Mouse (Mus musculus): Measurements from ENCODE around the gene Chchd4. TPM values are rescaled to one million over a fixed set of nuclear protein-coding genes. Genes with fewer than 3 reads are reported as not detected.

Gene Chchd4
- polyA plus RNA-seq, 1 experiment from 2014 or later: 20.9 TPM

- peaks cover 20% of the 10 kb centered on the region for H3K36me3 ChIP-seq
- no peak overlapping the region for H3K4me2 ChIP-seq (replicated peaks)
- H3K4me1 ChIP-seq: peaks cover 27% of the 10 kb centered on the region
- no peaks in the 10 kb centered on the region for H3K27me3 ChIP-seq
- no peak overlapping the region for H3K4me3 ChIP-seq
- no peak overlapping the region for H3K27ac ChIP-seq
- no peaks in the 10 kb centered on the region for H3K9me3 ChIP-seq (replicated peaks)
- 93% methylated on average over 2 of the region's 2 CpGs for WGBS
- ATAC-seq (ENCODE audit: low FRiP score): no peak
- H3K9ac ChIP-seq: no peak overlapping the region
Measured at GRCm38 (mm10) chr6:91470712-91471111, 2.6 kb downstream of the Chchd4 start.

GRCm38 (mm10) chr6:91467106-91467505, 6.2 kb downstream of the Chchd4 start:
- Histone ChIP-seq H3K9ac (no peak overlapping the region), H3K36me3 (peaks cover 50% of the 10 kb centered on the region), H3K27me3 (no peaks in the 10 kb centered on the region), H3K27ac (no peak overlapping the region), H3K9me3 (replicated peaks) (no peaks in the 10 kb centered on the region), H3K4me1 (peaks cover 6% of the 10 kb centered on the region), H3K4me3 (no peak overlapping the region), H3K4me2 (replicated peaks) (no peak overlapping the region)
- ATAC-seq (ENCODE audit: low FRiP score): no peak
- 81% methylated on average over 1 of the region's 1 CpGs for WGBS

GRCm38 (mm10) chr6:91465756-91466155, 7.6 kb downstream of the Chchd4 start:
- Histone ChIP-seq H3K4me2 (replicated peaks) (no peak overlapping the region), H3K4me3 (no peak overlapping the region), H3K27ac (no peak overlapping the region), H3K9me3 (replicated peaks) (no peaks in the 10 kb centered on the region), H3K4me1 (no peaks in the 10 kb centered on the region), H3K9ac (no peak overlapping the region), H3K27me3 (no peaks in the 10 kb centered on the region), H3K36me3 (peaks cover 50% of the 10 kb centered on the region)
- 93% methylated on average over 2 of the region's 2 CpGs for WGBS
- ATAC-seq (ENCODE audit: low FRiP score): no peak

- H3K27ac ChIP-seq: no peak overlapping the region
- H3K9me3 ChIP-seq (replicated peaks): no peaks in the 10 kb centered on the region
- ATAC-seq (ENCODE audit: low FRiP score): no peak
- H3K36me3 ChIP-seq: peaks cover 18% of the 10 kb centered on the region
- H3K27me3 ChIP-seq: no peaks in the 10 kb centered on the region
- no peak overlapping the region for H3K4me3 ChIP-seq
- no peak overlapping the region for H3K4me2 ChIP-seq (replicated peaks)
- WGBS: 87% methylated on average over 1 of the region's 1 CpGs
- no peak overlapping the region for H3K9ac ChIP-seq
- H3K4me1 ChIP-seq: no peaks in the 10 kb centered on the region
Measured at GRCm38 (mm10) chr6:91459471-91459870, 13.9 kb downstream of the Chchd4 start.

- no peak overlapping the region for H3K27ac ChIP-seq
- WGBS: 68% methylated on average over 5 of the region's 5 CpGs
- no peak for ATAC-seq (ENCODE audit: low FRiP score)
- H3K9me3 ChIP-seq (replicated peaks): no peaks in the 10 kb centered on the region
- no peak overlapping the region for H3K4me2 ChIP-seq (replicated peaks)
- peaks cover 6% of the 10 kb centered on the region; the same call in 1 of the 2 replicates for H3K27me3 ChIP-seq
- H3K4me3 ChIP-seq: no peak overlapping the region
- no peaks in the 10 kb centered on the region for H3K36me3 ChIP-seq
- no peaks in the 10 kb centered on the region; the same call in 1 of the 2 replicates for H3K4me1 ChIP-seq
- H3K9ac ChIP-seq: no peak overlapping the region
Measured at GRCm38 (mm10) chr6:91454546-91454945, 18.8 kb downstream of the Chchd4 start.

GRCm38 (mm10) chr6:91452056-91452455, 21.3 kb downstream of the Chchd4 start:
- no peak for ATAC-seq (ENCODE audit: low FRiP score)
- H3K4me2 ChIP-seq (replicated peaks): no peak overlapping the region
- 54% methylated on average over 1 of the region's 1 CpGs for WGBS

GRCm38 (mm10) chr6:91449472-91450225, 23.7 kb downstream of the Chchd4 start:
- Histone ChIP-seq H3K4me2 (replicated peaks) (no peak overlapping the region), H3K9me3 (replicated peaks) (no peaks in the 10 kb centered on the region), H3K36me3 (no peaks in the 10 kb centered on the region), H3K27ac (no peak overlapping the region), H3K4me1 (no peaks in the 10 kb centered on the region; the same call in 1 of the 2 replicates), H3K4me3 (no peak overlapping the region), H3K27me3 (peaks cover 15% of the 10 kb centered on the region), H3K9ac (no peak overlapping the region)
- 57% methylated on average over 3 of the region's 3 CpGs for WGBS
- ATAC-seq (ENCODE audit: low FRiP score): no peak

More at GRCm38 (mm10) chr6:91452056-91452455, 21.3 kb downstream of the Chchd4 start:
- peaks cover 6% of the 10 kb centered on the region; the same call in 1 of the 2 replicates for H3K27me3 ChIP-seq
- no peak overlapping the region for H3K9ac ChIP-seq
- no peak overlapping the region for H3K4me3 ChIP-seq
- no peaks in the 10 kb centered on the region for H3K9me3 ChIP-seq (replicated peaks)
- no peak overlapping the region for H3K27ac ChIP-seq
- no peaks in the 10 kb centered on the region; the same call in 1 of the 2 replicates for H3K4me1 ChIP-seq
- no peaks in the 10 kb centered on the region for H3K36me3 ChIP-seq

- peaks cover 7% of the 10 kb centered on the region for H3K4me1 ChIP-seq
- H3K27ac ChIP-seq: no peak overlapping the region
- 83% methylated on average over 3 of the region's 3 CpGs for WGBS
- no peak overlapping the region for H3K9ac ChIP-seq
- H3K4me3 ChIP-seq: no peak overlapping the region
- no peaks in the 10 kb centered on the region for H3K9me3 ChIP-seq (replicated peaks)
- no peaks in the 10 kb centered on the region for H3K36me3 ChIP-seq
- no peak overlapping the region for H3K4me2 ChIP-seq (replicated peaks)
- peaks cover 15% of the 10 kb centered on the region for H3K27me3 ChIP-seq
- ATAC-seq (ENCODE audit: low FRiP score): no peak
Measured at GRCm38 (mm10) chr6:91445316-91445715, 28.0 kb downstream of the Chchd4 start.

- H3K27me3 ChIP-seq: peaks cover 21% of the 10 kb centered on the region
- WGBS: 3% methylated on average over 19 of the region's 19 CpGs
- peak overlapping the region; percentile 67 for H3K9ac ChIP-seq
- peak overlapping the region; percentile 78 for H3K4me2 ChIP-seq (replicated peaks)
- no peaks in the 10 kb centered on the region for H3K36me3 ChIP-seq
- no peaks in the 10 kb centered on the region for H3K9me3 ChIP-seq (replicated peaks)
- H3K4me1 ChIP-seq: peaks cover 9% of the 10 kb centered on the region
- H3K27ac ChIP-seq: peak overlapping the region; percentile 67; the same call in 1 of the 2 replicates
- peak; percentile 72 for ATAC-seq (ENCODE audit: low FRiP score)
- H3K4me3 ChIP-seq: peak overlapping the region; percentile 55
Measured at GRCm38 (mm10) chr6:91441145-91441662, 32.1 kb downstream of the Chchd4 start.

GRCm38 (mm10) chr6:91440474-91441144, 32.7 kb downstream of the Chchd4 start:
- Histone ChIP-seq H3K4me3 (peak overlapping the region; percentile 55), H3K4me1 (peaks cover 9% of the 10 kb centered on the region), H3K4me2 (replicated peaks) (peak overlapping the region; percentile 78), H3K27ac (peak overlapping the region; percentile 67), H3K9me3 (replicated peaks) (no peaks in the 10 kb centered on the region), H3K27me3 (peaks cover 22% of the 10 kb centered on the region), H3K9ac (peak overlapping the region; percentile 67), H3K36me3 (no peaks in the 10 kb centered on the region)
- 2% methylated on average over 30 of the region's 30 CpGs for WGBS
- peak; percentile 96 for ATAC-seq (ENCODE audit: low FRiP score)

- Histone ChIP-seq H3K4me1 (no peaks in the 10 kb centered on the region), H3K9me3 (replicated peaks) (no peaks in the 10 kb centered on the region), H3K27me3 (peaks cover 9% of the 10 kb centered on the region; the same call in 1 of the 2 replicates), H3K9ac (no peak overlapping the region), H3K4me2 (replicated peaks) (no peak overlapping the region), H3K27ac (no peak overlapping the region), H3K4me3 (no peak overlapping the region), H3K36me3 (no peaks in the 10 kb centered on the region)
- ATAC-seq (ENCODE audit: low FRiP score): no peak
- WGBS: 49% methylated on average over 4 of the region's 4 CpGs
Measured at GRCm38 (mm10) chr6:91424151-91424550, 49.2 kb downstream of the Chchd4 start.

GRCm38 (mm10) chr6:91421629-91422028, 51.7 kb downstream of the Chchd4 start:
- Histone ChIP-seq H3K4me2 (replicated peaks) (no peak overlapping the region), H3K9ac (no peak overlapping the region), H3K27ac (no peak overlapping the region), H3K4me3 (no peak overlapping the region), H3K27me3 (peaks cover 15% of the 10 kb centered on the region), H3K4me1 (no peaks in the 10 kb centered on the region), H3K9me3 (replicated peaks) (no peaks in the 10 kb centered on the region), H3K36me3 (no peaks in the 10 kb centered on the region)
- ATAC-seq (ENCODE audit: low FRiP score): no peak
- 69% methylated on average over 4 of the region's 4 CpGs for WGBS

All from hindbrain, embryonic 12.5 days (tissue).